Mouse (Mus musculus): Measurements from ENCODE around the gene Pias4. TPM values are rescaled to one million over a fixed set of nuclear protein-coding genes. Genes with fewer than 3 reads are reported as not detected.

Pias4 gene
- total RNA-seq, 2 experiments from 2014 or later, result 25.9 to 28.1 TPM

Small RNA genes within 50 kb of the gene (microRNA-seq; reads per million reads assigned to microRNA genes)
- 0 reads per million in 2 experiments for gene Mir5615-1
- 0 reads per million in 2 experiments for gene Mir5615-2

Other genes with a start within 250 kb of the Pias4 start
- 10 to 100 TPM; 18.2 to 21.5 TPM for gene Lmnb2, start 249.7 kb downstream of the Pias4 start, total RNA-seq (2021)
- gene Gadd45b, start 237.8 kb downstream of the Pias4 start, total RNA-seq (2021), result 10 to 100 TPM; 14.0 to 17.6 TPM
- 100 to 1,000 TPM; 170 to 173 TPM for gene Gng7, start 153.0 kb downstream of the Pias4 start, total RNA-seq (2021)
- 100 to 1,000 TPM; 100 to 105 TPM for gene Diras1, start 142.3 kb downstream of the Pias4 start, total RNA-seq (2021)
- 10 to 100 TPM; 63.9 to 70.2 TPM for gene Slc39a3, start 130.5 kb downstream of the Pias4 start, total RNA-seq (2021)
- gene Sgta, start 107.7 kb downstream of the Pias4 start, total RNA-seq (2021), result 100 to 1,000 TPM; 169 to 174 TPM
- 10 to 100 TPM; 52.6 TPM for gene Thop1, start 97.9 kb downstream of the Pias4 start, total RNA-seq (2021)
- under 1 TPM; 0.17 to 0.46 TPM for gene Creb3l3, start 69.0 kb downstream of the Pias4 start, total RNA-seq (2021)
- gene Map2k2, start 62.0 kb downstream of the Pias4 start, total RNA-seq (2021), result 100 to 1,000 TPM; 132 to 134 TPM
- 10 to 100 TPM; 61.6 to 63.6 TPM for gene Zbtb7a, start 32.7 kb downstream of the Pias4 start, total RNA-seq (2021)
- gene Eef2, start 8.7 kb upstream of the Pias4 start, total RNA-seq (2021), result 1,000 to 10,000 TPM; 1,016 to 1,032 TPM
- 10 to 100 TPM; 59.7 to 60.4 TPM for gene Dapk3, start 15.1 kb upstream of the Pias4 start, total RNA-seq (2021)
- not detected for gene 4930442H23Rik, start 15.9 kb upstream of the Pias4 start, total RNA-seq (2021)
- under 1 TPM in 1 of 2 experiments, not detected in 1; 0.26 TPM for gene Nmrk2, start 34.1 kb upstream of the Pias4 start, total RNA-seq (2021)
- gene Atcay, start 62.9 kb upstream of the Pias4 start, total RNA-seq (2021), result 100 to 1,000 TPM; 149 to 157 TPM
- 10 to 100 TPM; 58.8 to 63.0 TPM for gene Zfr2, start 65.2 kb upstream of the Pias4 start, total RNA-seq (2021)
- 100 to 1,000 TPM; 246 to 268 TPM for gene Matk, start 85.0 kb upstream of the Pias4 start, total RNA-seq (2021)
- gene Mrpl54, start 99.0 kb upstream of the Pias4 start, total RNA-seq (2021), result 10 to 100 TPM; 36.5 to 50.4 TPM
- 10 to 100 TPM; 39.9 to 41.8 TPM for gene Apba3, start 99.0 kb upstream of the Pias4 start, total RNA-seq (2021)
- gene Tjp3, start 123.7 kb upstream of the Pias4 start, total RNA-seq (2021), result 1 to 10 TPM; 1.6 to 2.5 TPM
- gene Pip5k1c, start 125.0 kb upstream of the Pias4 start, total RNA-seq (2021), result 100 to 1,000 TPM; 330 to 352 TPM
- gene Cactin, start 153.2 kb upstream of the Pias4 start, total RNA-seq (2021), result 10 to 100 TPM; 22.4 to 25.8 TPM
- 1 to 10 TPM; 1.8 to 2.2 TPM for gene Tbxa2r, start 160.8 kb upstream of the Pias4 start, total RNA-seq (2021)
- gene Gipc3, start 175.3 kb upstream of the Pias4 start, total RNA-seq (2021), result 1 to 10 TPM; 1.4 to 1.5 TPM
- 10 to 100 TPM; 24.0 to 40.0 TPM for gene Hmg20b, start 182.6 kb upstream of the Pias4 start, total RNA-seq (2021)
- gene Mfsd12, start 189.6 kb upstream of the Pias4 start, total RNA-seq (2021), result 10 to 100 TPM; 40.8 to 45.8 TPM
- gene 4930404N11Rik, start 197.9 kb upstream of the Pias4 start, total RNA-seq (2021), result 1 to 10 TPM in 1 of 2 experiments, under 1 TPM in 1; 0.92 to 1.0 TPM
- gene Fzr1, start 210.6 kb upstream of the Pias4 start, total RNA-seq (2021), result 10 to 100 TPM; 68.6 to 73.2 TPM
- gene Dohh, start 216.5 kb upstream of the Pias4 start, total RNA-seq (2021), result 10 to 100 TPM; 73.7 to 74.3 TPM
- gene Gm48551, start 216.5 kb upstream of the Pias4 start, total RNA-seq (2021), result 1 to 10 TPM; 3.1 to 4.5 TPM
- 1 to 10 TPM; 2.8 to 5.4 TPM for gene Gm48552, start 221.1 kb upstream of the Pias4 start, total RNA-seq (2021)
- gene Smim24, start 225.1 kb upstream of the Pias4 start, total RNA-seq (2021), result 1 to 10 TPM; 1.1 to 1.5 TPM

All from layer of hippocampus, postnatal 14 days (tissue).